Mouse (Mus musculus) kidney, postnatal 0 days (tissue): ENCODE data around the gene Slit3. TPM values are rescaled to one million over a fixed set of nuclear protein-coding genes. Genes with fewer than 3 reads are reported as not detected.

ENCODE experiments used
- ATAC-seq: fragments of 200-750 bp; cut with Nextera tagmentation; replicated peaks from 2 replicates; pipeline ENCODE4 v1.8.0; 2017; ENCODE audit warnings: low read depth, moderate number of reproducible peaks, moderate TSS enrichment, moderate library complexity; ENCODE audit not compliant: low FRiP score
- DNase-seq: peaks from one replicate; pipeline ENCODE4 v3.0.0-alpha.2; 2016; ENCODE audit warnings: low spot score
- H3K27ac ChIP-seq: fragments of 300-500 bp; sonication (generic); 2 replicates; pipeline ENCODE4 v1.5.1; 2014; ENCODE audit warnings: mild to moderate bottlenecking
- H3K27me3 ChIP-seq: fragments of 300-500 bp; sonication (generic); 2 replicates; pipeline ENCODE4 v1.6.1; 2014; ENCODE audit warnings: low read length, mixed read lengths; ENCODE audit not compliant: insufficient read depth
- H3K36me3 ChIP-seq: fragments of 300-500 bp; sonication (generic); 2 replicates; pipeline ENCODE4 v1.6.1; 2014; ENCODE audit warnings: low read length, mixed read lengths; ENCODE audit not compliant: insufficient read depth
- H3K4me1 ChIP-seq: fragments of 300-500 bp; sonication (generic); replicated peaks from 2 replicates; pipeline ENCODE4 v1.6.1; 2014; ENCODE audit warnings: antibody characterized with exemption, low read length, mixed read lengths; ENCODE audit not compliant: insufficient read depth
- H3K4me2 ChIP-seq: fragments of 300-500 bp; sonication (generic); 2 replicates; pipeline ENCODE4 v1.6.1; 2014; ENCODE audit warnings: mild to moderate bottlenecking, low read length, moderate library complexity, mixed read lengths
- H3K4me3 ChIP-seq: fragments of 300-500 bp; sonication (generic); replicated peaks from 2 replicates; pipeline ENCODE4 v1.5.1; 2014; ENCODE audit warnings: low read depth, low read length
- H3K9ac ChIP-seq: fragments of 300-500 bp; sonication (generic); 2 replicates; pipeline ENCODE4 v1.6.1; 2014; ENCODE audit warnings: low read depth, low read length
- H3K9me3 ChIP-seq: fragments of 300-500 bp; sonication (generic); replicated peaks from 2 replicates; pipeline ENCODE4 v1.6.1; 2016; ENCODE audit warnings: low read length, inconsistent platforms, mixed read lengths
- CTCF ChIP-seq: IDR thresholded peaks from 2 replicates; pipeline ENCODE4 v1.5.1; 2016; ENCODE audit warnings: antibody characterized with exemption, low read depth, mild to moderate bottlenecking, moderate library complexity
- WGBS: fragments of 180-500 bp; shearing (Covaris S2); extraction: QIAGEN DNeasy Blood & Tissue Kit; methylation state at CpG from one replicate; pipeline ENCODE4 v1.1.7; 2014; 5-methylcytosine and 5-hydroxymethylcytosine counted together
- polyA plus RNA-seq: library from polyadenylated mRNA; unstranded; fragments of >200 nt; fragmentation: Nextera tagmentation; extraction: Ambion mirVana; gene quantifications from 2 replicates; pipeline ENCODE4 v1.2.1, GENCODE M21; 2015

Slit3 gene
- polyA plus RNA-seq, 1 experiment from 2014 or later = 6.6 TPM

- no peaks in the 10 kb centered on the region for H3K27me3 ChIP-seq
- H3K27ac ChIP-seq = no peak overlapping the region
- no peak overlapping the region for H3K4me2 ChIP-seq
- no peaks in the 10 kb centered on the region for H3K36me3 ChIP-seq
- no peak overlapping the region for H3K4me3 ChIP-seq
- 0 out of 2 replicates have a peak, but pooled peaks cover 5% of the 10 kb centered on the region for H3K4me1 ChIP-seq
- ATAC-seq = no peak
- WGBS = 26% methylated on average over 11 of the region's 11 CpGs
- no peak for TF ChIP-seq CTCF
- no peaks in the 10 kb centered on the region for H3K9me3 ChIP-seq
- DNase-seq = peak; percentile 60
- H3K9ac ChIP-seq = no peak overlapping the region
Observed at GRCm38 (mm10) chr11:35085351-35085750, 35.7 kb upstream of the Slit3 start.

- H3K9ac ChIP-seq = no peak overlapping the region
- H3K4me2 ChIP-seq = no peak overlapping the region
- ATAC-seq (no peak), DNase-seq (peak; percentile 16)
- TF ChIP-seq CTCF = no peak
- no peak overlapping the region for H3K4me3 ChIP-seq
- H3K36me3 ChIP-seq = no peaks in the 10 kb centered on the region
- WGBS = 32% methylated on average over 5 of the region's 5 CpGs
- H3K27ac ChIP-seq = no peak overlapping the region
- 0 out of 2 replicates have a peak, but pooled peaks cover 5% of the 10 kb centered on the region for H3K4me1 ChIP-seq
- no peaks in the 10 kb centered on the region for H3K9me3 ChIP-seq
- H3K27me3 ChIP-seq = no peaks in the 10 kb centered on the region
Observed at GRCm38 (mm10) chr11:35086029-35086428, 35.0 kb upstream of the Slit3 start.

GRCm38 (mm10) chr11:35087454-35087853, 33.6 kb upstream of the Slit3 start:
- 84% methylated on average over 2 of the region's 2 CpGs for WGBS
- Histone ChIP-seq H3K4me1 (0 out of 2 replicates have a peak, but pooled peaks cover 5% of the 10 kb centered on the region), H3K9ac (no peak overlapping the region)

GRCm38 (mm10) chr11:35088136-35088535, 32.9 kb upstream of the Slit3 start:
- Histone ChIP-seq H3K27ac (no peak overlapping the region), H3K4me3 (no peak overlapping the region), H3K9ac (no peak overlapping the region), H3K27me3 (no peaks in the 10 kb centered on the region), H3K4me2 (no peak overlapping the region), H3K9me3 (no peaks in the 10 kb centered on the region), H3K4me1 (0 out of 2 replicates have a peak, but pooled peaks cover 5% of the 10 kb centered on the region), H3K36me3 (no peaks in the 10 kb centered on the region)
- no peak for ATAC-seq
- DNase-seq = no peak
- 91% methylated on average over 1 of the region's 1 CpGs for WGBS
- TF ChIP-seq CTCF = no peak

More at GRCm38 (mm10) chr11:35087454-35087853, 33.6 kb upstream of the Slit3 start:
- Histone ChIP-seq H3K9me3 (no peaks in the 10 kb centered on the region), H3K4me3 (no peak overlapping the region), H3K27ac (no peak overlapping the region), H3K4me2 (no peak overlapping the region), H3K27me3 (no peaks in the 10 kb centered on the region), H3K36me3 (no peaks in the 10 kb centered on the region)
- no peak for TF ChIP-seq CTCF
- ATAC-seq (no peak), DNase-seq (no peak)

GRCm38 (mm10) chr11:35090629-35091335, 30.2 kb upstream of the Slit3 start:
- DNase-seq (no peak), ATAC-seq (no peak)
- Histone ChIP-seq H3K9me3 (no peaks in the 10 kb centered on the region), H3K27ac (no peak overlapping the region), H3K4me1 (0 out of 2 replicates have a peak, but pooled peaks cover under 1% of the 10 kb centered on the region), H3K27me3 (no peaks in the 10 kb centered on the region), H3K9ac (no peak overlapping the region), H3K4me2 (no peak overlapping the region), H3K36me3 (no peaks in the 10 kb centered on the region), H3K4me3 (no peak overlapping the region)
- 56% methylated on average over 13 of the region's 13 CpGs for WGBS
- no peak for TF ChIP-seq CTCF

- Histone ChIP-seq H3K4me3 (no peak overlapping the region), H3K27me3 (no peaks in the 10 kb centered on the region), H3K36me3 (no peaks in the 10 kb centered on the region), H3K27ac (no peak overlapping the region), H3K4me2 (no peak overlapping the region), H3K4me1 (no peaks in the 10 kb centered on the region), H3K9me3 (no peaks in the 10 kb centered on the region), H3K9ac (no peak overlapping the region)
- TF ChIP-seq CTCF = no peak
- DNase-seq (no peak), ATAC-seq (no peak)
- 71% methylated on average over 5 of the region's 5 CpGs for WGBS
Observed at GRCm38 (mm10) chr11:35096538-35096937, 24.5 kb upstream of the Slit3 start.
